ENCODE assay signal across 9 mouse cellular contexts in genomic region chr2:163122319-163122718, GRCm38 (mm10). TPM values are rescaled to one million over a fixed set of nuclear protein-coding genes. Genes with fewer than 3 reads are reported as not detected.
DNase-seq lines count a peak whose midpoint lies in the region; ATAC-seq and TF ChIP-seq lines count a peak whose summit lies in the region.
"Had no signal": no experiment of that assay in that cellular context is flagged by ENCODE, and none has a peak within 500 bp of the region (broad histone marks: within the 10 kb centered on the region; RNA-seq: fewer than 3 reads in every experiment).

No protein-coding gene starts in this region.

- TF ChIP-seq EP300 in liver, embryonic 14.5 days (IDR thresholded peaks at IDR 0.05; ENCODE audit: low read depth) = no peak

- H3K4me3 ChIP-seq in intestine, embryonic 14.5 days (ENCODE audit: low read depth, low read length) = no peak overlapping the region
- H3K4me3 ChIP-seq in liver, embryonic 14.5 days (ENCODE audit: insufficient read depth in 1 of 2, low read depth in 2 of 2, low read length in 2 of 2) = no peak overlapping the region
- peak overlapping the region; percentile 9; the same call in 1 of the 2 replicates for H3K4me3 ChIP-seq in neural tube, embryonic 15.5 days (replicated peaks)

- no peak overlapping the region for H3K9ac ChIP-seq in intestine, embryonic 14.5 days (ENCODE audit: low read length)
- no peak overlapping the region for H3K9ac ChIP-seq in liver, embryonic 14.5 days (replicated peaks)
- H3K9ac ChIP-seq in neural tube, embryonic 15.5 days (replicated peaks) = no peak overlapping the region

- H3K9me3 ChIP-seq in intestine, embryonic 14.5 days (ENCODE audit: control insufficient read depth, low read length) = no peaks in the 10 kb centered on the region
- H3K9me3 ChIP-seq in liver, embryonic 14.5 days (ENCODE audit: control insufficient read depth, low read length) = no peaks in the 10 kb centered on the region
- H3K9me3 ChIP-seq in neural tube, embryonic 15.5 days (replicated peaks) = no peaks in the 10 kb centered on the region

- no peak for TF ChIP-seq CTCF in brain, embryonic 14.5 days (IDR thresholded peaks at IDR 0.05; ENCODE audit: borderline replicate concordance, extremely low read depth, insufficient read depth, insufficient read length)
- TF ChIP-seq CTCF in liver, embryonic 14.5 days (IDR thresholded peaks at IDR 0.05; ENCODE audit: low read depth) = no peak

- H3K4me2 ChIP-seq in intestine, embryonic 14.5 days (ENCODE audit: low read length) = peak overlapping the region; percentile 26
- H3K4me2 ChIP-seq in liver, embryonic 14.5 days (ENCODE audit: low read depth) = peak overlapping the region; percentile 17; the same call in 1 of the 2 replicates
- peak overlapping the region; percentile 45 for H3K4me2 ChIP-seq in neural tube, embryonic 15.5 days

- ATAC-seq in frontal cortex, adult (ENCODE audit: low TSS enrichment) = peak; percentile 31; the same call in 1 of the 2 replicates
- ATAC-seq in granulocyte monocyte progenitor cell, adult 5-6 weeks (replicated peaks; ENCODE audit: poor library complexity, severe bottlenecking) = peak; percentile 63
- ATAC-seq in intestine, embryonic 14.5 days (replicated peaks; ENCODE audit: low FRiP score, low TSS enrichment, low read depth) = peak; percentile 94
- ATAC-seq in liver, embryonic 14.5 days (ENCODE audit: insufficient read depth) = peak; percentile 66; the same call in 1 of the 2 replicates
- ATAC-seq in neural tube, embryonic 15.5 days (ENCODE audit: low FRiP score) = peak; percentile 91

- no peak for DNase-seq in frontal cortex, postnatal 25 days (ENCODE audit: low spot score in 2 of 2)
- peak; percentile 89 for DNase-seq in brain, embryonic 14.5 days (ENCODE audit: low read depth)
- peak; percentile 69 for DNase-seq in intestine, embryonic 14.5 days (ENCODE audit: low spot score)
- DNase-seq in liver, embryonic 14.5 days (ENCODE audit: low read depth in 3 of 3, low spot score in 3 of 3) = peak in 2 of 3 experiments; percentile 9 to 14
- no peak for DNase-seq in urinary bladder, adult 18-20 months (ENCODE audit: low spot score in 2 of 2)

- no peak for TF ChIP-seq POLR2A in brain, embryonic 14.5 days (IDR thresholded peaks at IDR 0.05; ENCODE audit: borderline replicate concordance, extremely low read depth, insufficient read depth, insufficient read length, poor library complexity, severe bottlenecking)

- H3K27ac ChIP-seq in intestine, embryonic 14.5 days (ENCODE audit: low read depth) = no peak overlapping the region
- H3K27ac ChIP-seq in liver, embryonic 14.5 days = no peak overlapping the region
- 0 out of 2 replicates have a peak overlapping the region, but pooled peaks have one; percentile 11 for H3K27ac ChIP-seq in neural tube, embryonic 15.5 days (replicated peaks)

- WGBS in intestine, embryonic 14.5 days = 11% methylated on average over 9 of the region's 9 CpGs
- WGBS in liver, embryonic 14.5 days (ENCODE audit: insufficient replicate concordance) = 18% methylated on average over 9 of the region's 9 CpGs
- WGBS in neural tube, embryonic 15.5 days = 14% methylated on average over 9 of the region's 9 CpGs

- 0 out of 2 replicates have a peak, but pooled peaks cover 5% of the 10 kb centered on the region for H3K27me3 ChIP-seq in intestine, embryonic 14.5 days (replicated peaks; ENCODE audit: control insufficient read depth, insufficient read depth, low read length)
- no peaks in the 10 kb centered on the region for H3K27me3 ChIP-seq in liver, embryonic 14.5 days (ENCODE audit: control insufficient read depth, insufficient read depth, low read length)
- H3K27me3 ChIP-seq in neural tube, embryonic 15.5 days (replicated peaks) = peaks cover 25% of the 10 kb centered on the region; the same call in 1 of the 2 replicates

- peaks cover 11% of the 10 kb centered on the region; the same call in 1 of the 2 replicates for H3K4me1 ChIP-seq in intestine, embryonic 14.5 days (replicated peaks; ENCODE audit: control insufficient read depth, insufficient read depth, low read length)
- H3K4me1 ChIP-seq in liver, embryonic 14.5 days (replicated peaks; ENCODE audit: control insufficient read depth in 2 of 2, insufficient read depth in 2 of 2, low read length in 1 of 2) = peaks cover 0 to 4% of the 10 kb centered on the region in 2 experiments; a peak in 1 of 4 replicates
- H3K4me1 ChIP-seq in neural tube, embryonic 15.5 days = peaks cover 19% of the 10 kb centered on the region

- no peaks in the 10 kb centered on the region for H3K36me3 ChIP-seq in intestine, embryonic 14.5 days (ENCODE audit: control insufficient read depth, insufficient read depth, low read length)
- H3K36me3 ChIP-seq in liver, embryonic 14.5 days (replicated peaks; ENCODE audit: control insufficient read depth, insufficient read depth, low read depth) = no peaks in the 10 kb centered on the region
- no peaks in the 10 kb centered on the region for H3K36me3 ChIP-seq in neural tube, embryonic 15.5 days

RNA-seq across cellular contexts. Expression of gene Gtsf1l, which starts 34.7 kb away (rescaled TPM):
- polyA plus RNA-seq in brain, embryonic 14.5 days (2012; rRNA removed) = not detected in 2 replicates
- not detected in 2 replicates for total RNA-seq in granulocyte monocyte progenitor cell, adult 5-6 weeks (2014; fragmentation: Nextera tagmentation)
- total RNA-seq in granulocyte monocyte progenitor cell, adult 5-6 weeks (2017) = not detected in 2 replicates
- polyA plus RNA-seq in intestine, embryonic 14.5 days (2014; fragmentation: Nextera tagmentation; extraction: Ambion mirVana) = not detected in 2 replicates
- polyA plus RNA-seq in liver, embryonic 14.5 days (2012; rRNA removed) = not detected in 2 replicates
- polyA plus RNA-seq in liver, embryonic 14.5 days (2014; fragmentation: Nextera tagmentation; extraction: Ambion mirVana) = not detected in 2 replicates
- polyA plus RNA-seq in neural tube, embryonic 15.5 days (2015; fragmentation: Nextera tagmentation; extraction: Ambion mirVana) = not detected in 2 replicates
- total RNA-seq: left cerebral cortex, postnatal 25 days had no signal

Comparison
In these comparisons a context has a peak if more than half of its experiments do, and no peak if none do; other contexts are left out.
1. ATAC-seq: peak in every context shown above with its lines; median percentile 94 in intestine, embryonic 14.5 days; 91 in neural tube, embryonic 15.5 days; 66 in liver, embryonic 14.5 days; 63 in granulocyte monocyte progenitor cell, adult 5-6 weeks; 31 in frontal cortex, adult.
2. DNase-seq: peak in brain, embryonic 14.5 days (single experiment), intestine, embryonic 14.5 days (single experiment) and liver, embryonic 14.5 days (2 of 3); none in frontal cortex, postnatal 25 days (0 of 2) and urinary bladder, adult 18-20 months (0 of 2).
3. Peak in every context shown above with its lines, with median percentiles within 50 percentile points of each other: H3K4me2 ChIP-seq.